Mouse (Mus musculus) fibroblast of lung, adult 2 months (primary cell): ENCODE measurements around the gene Gm20388.

Experiments used
- DNase-seq: peaks from one replicate; pipeline ENCODE4 v3.0.0-alpha.2; 2011; ENCODE audit warnings: low read depth

The Gm20388 gene

DNA sequence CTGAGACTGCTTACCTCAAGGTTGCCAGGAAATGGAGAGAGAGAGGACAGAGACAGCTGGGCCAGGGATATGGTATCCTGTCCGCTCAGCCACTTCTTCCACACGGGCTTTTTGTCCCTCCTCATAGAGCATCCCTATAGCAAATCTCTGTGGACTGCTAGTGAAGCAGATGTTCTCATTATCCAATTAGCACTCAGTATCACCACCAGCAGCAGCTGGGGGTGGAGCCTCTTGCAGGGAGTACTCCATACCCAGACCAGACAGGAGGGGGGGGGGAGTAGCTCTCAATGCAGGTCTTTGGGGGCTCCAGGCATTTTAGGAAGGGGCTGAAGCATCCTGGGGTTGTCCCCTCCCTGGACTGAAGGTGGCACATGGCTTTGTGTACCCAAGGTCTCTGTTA is 2139.3 kb downstream of the Gm20388 start:
- no peak for DNase-seq

DNA sequence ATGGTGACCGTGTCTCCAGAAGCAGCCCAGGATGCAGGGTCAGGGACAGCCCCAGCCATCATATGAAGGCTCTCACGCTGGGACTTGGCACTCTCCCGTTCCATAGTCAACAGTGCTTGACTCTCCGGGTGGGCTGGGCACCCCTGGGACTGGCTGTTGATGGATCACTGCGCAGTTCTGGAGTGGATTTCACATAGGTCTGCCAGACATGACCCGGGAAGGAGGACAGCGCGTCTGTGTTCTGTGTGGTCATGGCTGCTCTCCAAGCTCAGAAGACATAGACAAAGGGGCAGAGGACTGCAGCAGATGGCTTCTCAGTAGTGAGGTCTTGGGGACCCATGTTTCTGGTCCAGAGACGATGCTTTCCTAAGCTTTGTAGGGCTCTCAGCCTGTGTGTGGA is 2140.0 kb downstream of the Gm20388 start:
- DNase-seq: no peak

DNA sequence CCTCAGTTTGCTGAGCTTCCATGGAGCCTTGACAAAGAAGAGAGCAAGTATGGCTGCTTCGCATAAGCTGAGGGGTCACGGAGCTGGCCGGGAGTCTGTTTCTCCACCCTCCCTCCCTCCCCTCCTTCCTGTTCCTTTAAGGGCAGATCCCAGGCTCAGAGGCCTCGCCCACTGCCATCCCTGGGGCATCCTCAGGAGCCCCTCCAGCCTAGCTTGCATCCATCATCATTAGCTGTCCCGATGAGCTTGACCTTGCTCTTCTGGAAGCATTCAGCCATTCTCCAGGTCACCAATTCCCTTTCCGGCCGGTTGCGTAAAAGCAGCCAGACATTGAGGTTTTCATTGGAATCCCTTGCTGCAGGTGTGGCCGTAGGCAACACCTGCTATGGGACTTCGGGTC is 2144.7 kb downstream of the Gm20388 start:
- DNase-seq: no peak

DNA sequence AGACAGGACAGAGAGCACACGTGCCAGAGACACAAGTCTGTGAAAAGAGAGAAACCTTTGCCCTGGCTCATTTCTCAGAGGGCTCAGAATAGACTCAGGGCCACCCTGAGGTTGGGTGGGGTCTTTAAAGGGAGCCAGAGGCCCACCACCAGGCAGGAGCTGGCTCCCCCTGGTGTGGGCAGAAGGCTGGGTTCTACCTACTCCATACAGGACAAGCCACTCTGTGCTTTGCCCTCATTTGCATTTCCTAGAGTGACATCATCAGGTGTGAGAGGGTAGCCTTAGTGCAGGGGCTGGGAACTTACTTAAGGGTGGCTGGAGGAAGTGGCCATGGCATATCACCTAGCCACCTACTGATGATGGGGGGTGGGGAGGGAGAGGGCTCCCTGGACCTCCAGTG is 2145.5 kb downstream of the Gm20388 start:
- no peak for DNase-seq

DNA sequence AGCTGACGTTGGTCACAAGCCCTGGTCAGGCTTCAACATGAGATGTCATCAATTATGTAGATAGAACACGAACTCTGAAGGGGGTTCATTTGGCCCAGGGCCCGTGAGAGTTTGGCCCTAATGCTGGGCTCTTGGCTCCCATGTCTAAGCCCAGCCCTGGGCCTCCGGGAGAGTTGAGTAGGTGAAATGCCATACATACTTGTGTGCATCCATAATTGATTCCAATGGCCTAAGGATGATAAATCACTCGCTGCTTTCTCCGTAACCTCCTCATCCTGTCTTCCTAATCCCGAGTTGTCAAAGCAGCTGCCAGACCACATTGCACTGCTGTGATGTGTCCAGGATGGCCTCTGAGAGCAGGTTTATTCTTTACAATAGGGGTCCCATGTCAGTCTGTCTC is 2146.2 kb downstream of the Gm20388 start:
- DNase-seq: no peak

DNA sequence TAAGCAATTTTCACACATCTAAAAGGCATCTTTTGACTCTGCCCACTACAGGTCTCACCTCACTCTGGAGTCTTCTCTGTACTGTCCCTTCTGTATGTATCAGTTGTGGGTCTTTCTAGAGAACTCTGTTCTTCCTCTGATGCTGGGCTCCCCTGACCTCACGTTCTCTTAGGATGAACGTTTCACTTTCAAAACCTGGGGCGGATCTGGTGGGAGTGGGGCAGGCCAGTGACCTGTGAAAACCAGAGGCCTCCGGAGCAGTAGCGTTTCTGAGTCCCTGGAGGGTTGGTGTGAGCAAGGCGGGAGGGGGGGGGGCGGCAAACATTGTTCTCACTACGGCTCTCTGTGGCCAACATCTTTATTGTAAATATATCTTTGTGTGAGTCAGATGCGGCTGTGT is 2147.9 kb downstream of the Gm20388 start:
- DNase-seq: no peak

DNA sequence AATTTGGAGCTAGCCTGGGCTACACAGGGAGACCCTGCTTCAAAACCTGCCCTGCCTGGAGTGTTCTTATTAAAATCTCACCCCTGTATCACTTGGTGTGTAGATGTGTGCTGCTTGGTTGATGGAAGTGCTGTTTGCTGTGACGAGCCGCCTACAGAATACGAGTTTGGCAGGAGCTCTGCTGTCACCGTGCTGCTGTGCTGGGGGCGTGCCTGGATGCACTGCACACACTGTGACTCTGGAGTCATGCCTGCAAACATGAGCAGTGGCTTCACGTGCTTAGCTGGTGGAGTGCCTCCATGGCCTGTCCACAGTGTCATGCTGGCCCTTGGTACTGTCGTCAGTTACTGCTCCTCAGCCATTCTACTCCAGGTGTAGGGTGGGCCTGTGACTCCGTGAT is 2148.3 kb downstream of the Gm20388 start:
- DNase-seq: no peak

DNA sequence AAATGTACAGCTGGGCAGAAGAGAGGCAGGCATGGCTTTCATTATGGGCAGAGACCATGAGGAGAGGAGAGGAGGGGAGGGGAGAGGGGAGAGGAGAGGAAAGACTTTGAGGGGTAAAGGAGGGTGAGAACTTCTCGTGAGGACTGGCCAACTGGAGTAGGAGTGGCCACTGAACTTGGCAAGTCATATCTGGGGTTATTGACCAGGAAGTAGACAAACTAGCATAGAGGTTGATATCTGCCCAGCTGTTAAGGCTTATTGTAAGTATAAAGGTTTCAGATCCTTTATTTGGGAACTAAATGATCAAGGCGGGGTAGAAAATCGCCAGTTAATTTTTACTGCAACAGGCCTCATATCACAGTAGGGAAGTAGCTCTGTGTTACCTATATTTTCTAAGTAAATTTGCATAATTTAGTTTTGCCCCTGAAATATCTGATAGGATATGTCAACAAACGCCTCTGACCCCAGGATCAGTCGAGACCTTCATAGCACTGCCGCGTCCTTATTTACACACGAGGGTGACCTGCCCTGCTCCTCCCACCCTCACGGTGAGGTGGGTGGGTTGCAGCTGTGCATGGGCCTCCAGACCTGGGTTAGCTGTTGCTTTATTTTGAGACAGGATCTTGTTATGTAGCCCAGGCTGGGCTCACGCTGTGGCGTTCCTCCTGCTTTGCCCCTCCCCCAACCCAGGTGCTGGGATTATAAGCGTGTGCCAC is 2152.0 kb downstream of the Gm20388 start:
- no peak for DNase-seq

DNA sequence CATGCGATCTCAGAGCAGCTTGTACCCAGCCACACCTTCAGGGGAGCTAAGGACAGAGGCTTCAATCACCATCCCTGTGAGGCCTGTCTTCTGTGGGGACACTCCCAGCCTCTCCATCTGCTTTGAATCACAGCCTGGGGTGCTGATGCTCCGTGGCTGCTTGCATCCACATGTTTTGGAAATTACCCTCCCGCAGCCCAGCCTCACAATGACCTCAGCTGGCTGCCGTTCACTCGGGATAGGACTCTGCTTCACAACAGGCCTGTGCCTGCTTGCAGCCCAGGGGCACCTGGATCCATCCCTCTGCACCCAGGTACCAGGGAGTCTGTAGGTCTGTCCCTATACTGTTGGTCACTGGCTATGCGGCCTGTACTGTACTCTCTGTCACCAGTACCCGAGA is 2153.7 kb downstream of the Gm20388 start:
- DNase-seq: no peak

DNA sequence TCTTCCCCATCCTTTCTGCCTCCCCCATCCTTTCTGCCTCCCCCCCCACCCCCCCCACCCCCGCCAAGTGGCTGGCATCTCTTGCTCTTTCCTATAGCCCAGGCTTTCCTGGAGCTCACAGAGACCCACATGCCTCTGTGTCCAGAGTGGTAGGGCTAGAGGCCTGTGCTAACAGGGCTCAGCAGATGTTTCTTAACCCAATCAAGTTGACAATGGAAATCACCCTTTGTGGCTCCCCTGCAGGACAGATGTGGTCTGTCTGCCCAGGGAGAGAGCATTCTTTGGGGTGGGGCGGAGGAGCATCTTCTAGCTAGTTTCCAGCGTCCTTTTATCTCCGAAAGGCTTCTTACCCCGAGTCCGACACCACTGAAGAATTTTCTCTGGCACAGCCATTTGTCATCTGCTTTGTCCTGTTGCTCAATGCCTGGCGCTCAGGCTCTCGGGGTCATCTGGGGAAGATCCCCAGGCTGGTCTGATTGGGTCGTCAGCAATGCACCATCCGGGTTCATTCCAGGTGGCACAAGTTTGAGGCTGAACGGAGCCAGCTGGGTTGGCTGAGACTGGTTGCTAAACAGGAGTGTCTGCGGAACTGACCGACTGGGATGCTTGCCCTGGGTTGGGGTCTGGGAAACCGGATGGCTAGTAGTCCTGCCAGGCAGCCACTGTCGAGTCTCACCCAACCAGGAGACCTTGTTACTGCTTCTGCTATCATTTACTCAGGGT is 2157.3 kb downstream of the Gm20388 start:
- no peak for DNase-seq

DNA sequence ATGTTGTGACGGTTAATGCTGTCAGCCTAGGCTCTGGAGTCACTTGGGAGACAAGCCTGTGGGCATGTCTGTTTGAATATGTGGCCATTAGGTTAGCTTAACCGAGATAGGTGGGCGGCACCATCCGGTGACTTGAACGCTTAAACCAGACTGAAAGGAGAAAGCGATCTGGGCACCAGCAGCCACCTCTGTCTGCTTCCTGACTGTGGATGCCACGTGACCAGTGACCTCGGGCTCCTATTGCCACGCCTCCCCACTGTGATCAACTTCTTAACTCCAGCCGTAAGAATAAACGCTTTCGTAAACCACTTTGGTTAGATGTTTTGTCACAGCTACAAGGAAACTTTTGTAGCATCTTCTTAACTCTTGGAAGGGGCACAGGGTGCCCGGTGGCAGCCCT is 2158.0 kb downstream of the Gm20388 start:
- no peak for DNase-seq

DNA sequence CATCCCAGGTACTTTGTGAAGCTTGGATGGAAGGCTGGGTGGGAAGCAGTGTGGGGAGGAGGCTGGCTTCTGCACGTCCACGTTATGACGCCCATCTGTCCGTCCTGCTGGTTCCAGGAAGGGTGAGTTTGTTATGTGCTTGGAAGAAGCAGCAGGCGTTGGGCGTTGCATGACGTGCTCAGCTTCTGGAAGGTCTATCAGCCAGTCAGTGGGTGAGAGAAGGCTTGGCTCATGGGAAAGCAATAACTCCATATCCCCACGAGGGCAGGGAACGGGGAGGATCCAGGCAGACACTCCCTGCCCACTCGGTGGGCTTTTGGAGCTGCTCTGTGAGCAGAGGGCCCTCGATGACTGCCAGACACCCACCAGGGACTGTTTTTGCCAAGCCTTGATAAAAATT is 2158.6 kb downstream of the Gm20388 start:
- DNase-seq: no peak

DNA sequence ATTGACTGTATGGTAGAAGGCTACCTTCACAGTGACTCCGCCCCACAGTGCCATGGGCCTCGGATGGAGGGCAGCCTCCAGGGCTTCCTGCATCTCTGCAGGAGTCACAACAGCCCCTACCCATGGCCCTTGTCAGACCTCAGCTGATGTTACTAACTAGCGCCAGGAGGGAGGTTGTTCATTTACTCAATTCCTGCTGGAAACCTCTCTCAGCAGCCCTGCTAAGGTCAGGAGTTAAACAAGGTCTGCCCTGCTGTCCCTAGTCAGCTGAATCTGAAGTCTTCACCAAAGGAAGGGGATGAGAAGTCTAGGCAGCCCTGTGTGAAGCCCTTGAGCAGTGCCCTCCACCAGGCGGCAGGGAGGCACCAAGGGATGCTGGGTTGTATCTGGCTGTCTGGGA is 2160.6 kb downstream of the Gm20388 start:
- no peak for DNase-seq

DNA sequence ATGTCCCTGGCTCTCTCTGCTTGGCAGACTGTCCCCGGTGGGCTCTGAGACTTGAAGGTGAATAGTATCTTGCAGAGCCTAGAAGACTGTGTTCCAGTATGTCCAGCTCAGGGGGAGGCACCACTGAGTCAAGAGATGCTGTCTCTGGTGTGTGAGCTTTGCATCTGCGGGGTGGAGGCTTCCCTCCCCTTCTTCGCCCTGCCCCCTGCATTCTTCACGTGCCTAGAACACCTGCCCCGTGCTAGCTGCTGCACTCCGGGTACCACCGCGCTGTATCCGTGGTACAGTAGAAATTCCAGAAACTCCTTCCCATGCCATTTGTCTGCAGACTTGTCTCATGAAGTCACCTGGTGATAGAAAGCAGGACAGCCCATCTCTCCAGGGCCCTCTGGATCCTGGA is 2163.3 kb downstream of the Gm20388 start:
- DNase-seq: no peak

DNA sequence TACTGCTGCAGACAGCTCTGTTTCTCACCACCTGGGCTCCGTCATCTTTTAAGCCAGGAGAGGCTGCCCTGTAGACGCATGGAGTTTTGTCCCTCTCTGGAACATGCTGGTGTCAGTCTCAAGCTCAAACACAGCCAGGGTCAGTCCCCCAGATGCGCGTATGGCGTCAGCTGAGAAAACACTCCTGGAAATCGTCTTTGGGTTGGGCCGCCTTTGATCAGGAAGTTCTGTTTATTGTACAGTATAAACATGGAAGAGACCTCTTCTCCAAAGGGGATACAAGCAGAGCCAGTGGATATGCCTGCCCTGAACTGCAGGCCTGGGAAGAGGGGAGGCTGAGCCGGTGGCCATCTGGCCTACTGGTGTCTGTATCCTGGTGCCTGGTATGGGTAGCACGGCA is 2163.8 kb downstream of the Gm20388 start:
- DNase-seq: no peak

DNA sequence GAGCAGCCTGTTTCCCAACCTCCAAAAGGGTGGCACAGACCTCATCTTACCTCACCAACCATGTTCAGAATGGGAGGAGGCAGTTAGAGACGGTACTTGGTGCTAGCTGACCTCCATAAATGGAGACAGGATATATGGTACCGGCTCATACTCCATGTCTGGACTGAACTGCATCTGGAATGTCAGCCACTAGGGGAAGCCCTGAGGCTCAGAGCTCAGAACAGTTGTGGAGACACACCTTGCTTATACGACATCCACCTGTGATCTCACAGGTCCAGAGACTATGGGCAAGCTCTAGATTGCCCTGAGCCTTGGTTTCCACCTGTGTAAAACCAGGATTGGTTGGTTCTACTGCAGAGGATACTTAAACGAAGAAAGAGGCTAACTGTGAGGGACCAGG is 2164.3 kb downstream of the Gm20388 start:
- DNase-seq: no peak

DNA sequence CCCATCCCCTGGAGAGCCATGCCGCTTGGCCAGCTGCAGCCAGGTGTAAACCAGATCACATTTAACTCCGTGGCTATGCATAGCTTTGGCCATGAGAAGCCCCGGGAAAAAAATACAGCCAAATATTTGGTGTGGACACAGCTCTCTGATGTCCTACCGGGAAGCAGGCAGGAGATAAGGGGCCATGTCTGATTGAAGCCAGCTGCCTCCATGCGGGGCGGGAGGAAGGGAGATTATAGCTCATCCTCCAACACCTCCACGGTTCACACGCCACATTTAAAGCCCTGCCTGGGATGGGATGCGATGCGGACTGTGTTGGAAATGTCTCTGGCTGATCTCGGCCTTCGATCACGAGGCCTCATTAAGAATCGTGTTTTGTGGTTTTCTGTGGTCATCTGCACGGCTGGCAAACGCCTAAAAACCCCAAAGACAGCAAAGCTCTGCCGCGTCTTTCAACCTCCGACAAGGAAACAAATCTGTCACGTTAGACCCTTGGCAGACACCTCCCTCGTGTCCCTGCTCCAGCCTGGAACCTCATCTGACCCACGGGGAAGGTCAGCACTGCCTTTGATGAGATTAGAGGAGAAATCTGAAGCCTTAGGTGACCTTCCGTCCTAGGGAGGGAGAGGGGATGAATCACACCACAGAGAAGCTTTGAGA is 2165.7 kb downstream of the Gm20388 start:
- no peak for DNase-seq

DNA sequence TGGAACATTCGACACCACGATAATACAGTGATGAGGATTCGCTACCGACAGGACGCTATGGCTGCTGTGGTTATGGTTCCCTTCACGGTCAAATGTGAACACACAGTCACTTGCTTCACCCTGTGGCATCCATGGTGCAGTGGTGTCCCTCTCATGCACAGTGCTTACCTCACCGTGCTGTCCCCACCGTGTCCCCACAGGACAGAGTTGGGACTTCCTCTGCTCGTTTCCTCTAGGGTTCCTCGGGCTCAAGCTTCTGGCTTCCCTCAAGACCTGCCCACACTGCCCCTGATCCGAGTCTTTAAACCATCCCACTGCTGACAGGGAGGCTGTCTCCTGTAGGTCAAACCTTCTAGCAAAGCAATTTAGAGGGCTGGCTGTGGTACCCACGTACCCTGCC is 2167.7 kb downstream of the Gm20388 start:
- DNase-seq: no peak

DNA sequence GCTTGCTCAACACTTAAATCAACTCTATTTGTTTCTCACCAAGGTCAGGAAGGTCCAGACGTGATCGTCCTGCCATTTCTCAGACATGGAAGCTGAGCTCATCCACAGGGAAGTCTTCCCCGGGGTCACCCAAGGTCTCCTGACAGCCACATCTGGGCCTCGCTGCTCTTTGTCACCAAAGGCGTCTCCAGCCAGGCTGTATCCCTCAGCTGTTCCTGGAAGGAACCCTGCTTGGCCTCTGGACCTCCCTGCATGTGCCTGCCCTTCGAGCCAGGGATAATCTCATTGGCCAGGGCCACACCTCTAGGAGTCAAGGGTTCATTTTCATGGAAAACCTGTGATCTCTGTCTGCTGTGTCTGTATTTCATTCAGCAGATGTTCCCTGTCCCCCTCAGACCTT is 2168.5 kb downstream of the Gm20388 start:
- no peak for DNase-seq

DNA sequence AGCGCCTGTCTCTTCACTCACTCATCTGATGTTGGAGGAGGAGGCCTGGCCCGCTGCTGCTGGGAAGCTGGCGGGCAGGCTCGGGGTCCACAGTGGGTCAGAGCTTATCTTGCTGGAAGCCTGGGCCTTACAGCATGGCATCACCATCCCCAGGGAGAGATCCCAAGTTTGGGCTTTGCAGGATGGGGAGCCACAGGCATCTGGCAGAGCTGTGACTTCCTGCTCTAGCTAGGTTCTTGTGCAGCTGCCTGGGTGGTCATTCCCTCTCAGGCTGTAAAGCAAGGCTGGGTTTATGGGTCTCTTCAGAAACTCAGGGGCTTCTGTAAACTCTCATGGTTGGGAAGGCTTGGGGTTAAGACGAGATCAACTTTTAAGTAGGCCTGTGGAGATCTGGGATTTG is 2169.7 kb downstream of the Gm20388 start:
- DNase-seq: no peak

DNA sequence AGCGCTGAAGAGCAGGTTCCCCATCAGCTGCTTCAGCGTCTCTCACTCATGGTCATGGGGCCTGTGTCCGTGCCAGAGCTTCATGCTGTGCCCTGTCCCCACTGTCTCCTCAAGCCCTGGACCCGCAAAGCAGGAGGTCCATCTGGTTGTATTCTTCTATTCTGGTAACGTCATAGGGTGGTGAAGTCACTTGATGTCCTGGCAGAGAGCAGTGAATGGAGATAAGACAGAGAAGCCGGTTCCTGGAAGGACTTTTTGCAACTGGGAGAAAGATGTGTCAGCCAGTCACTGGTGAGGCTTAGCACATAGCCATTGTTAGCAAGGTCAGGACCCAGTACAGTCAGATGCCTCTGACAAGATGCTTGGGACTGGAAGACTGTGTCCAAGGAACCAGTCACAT is 2172.8 kb downstream of the Gm20388 start:
- no peak for DNase-seq

DNA sequence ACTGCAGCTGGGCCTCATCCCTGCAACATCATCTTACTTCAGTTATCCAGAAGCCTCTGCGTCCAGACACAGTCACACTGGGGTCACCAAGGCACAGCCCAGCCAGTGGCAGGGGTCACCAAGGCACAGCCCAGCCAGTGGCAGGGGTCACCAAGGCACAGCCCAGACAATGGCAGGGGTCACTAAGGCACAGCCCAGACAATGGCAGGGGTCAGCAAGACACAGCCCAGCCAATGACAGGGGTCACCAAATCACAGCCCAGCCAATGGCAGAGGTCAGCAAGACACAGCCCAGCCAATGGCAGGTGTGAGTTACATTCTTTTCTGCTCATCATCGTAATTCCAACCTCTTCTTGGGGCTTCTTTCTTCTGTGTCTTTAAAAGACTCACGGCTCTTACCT is 2173.5 kb downstream of the Gm20388 start:
- no peak for DNase-seq

DNA sequence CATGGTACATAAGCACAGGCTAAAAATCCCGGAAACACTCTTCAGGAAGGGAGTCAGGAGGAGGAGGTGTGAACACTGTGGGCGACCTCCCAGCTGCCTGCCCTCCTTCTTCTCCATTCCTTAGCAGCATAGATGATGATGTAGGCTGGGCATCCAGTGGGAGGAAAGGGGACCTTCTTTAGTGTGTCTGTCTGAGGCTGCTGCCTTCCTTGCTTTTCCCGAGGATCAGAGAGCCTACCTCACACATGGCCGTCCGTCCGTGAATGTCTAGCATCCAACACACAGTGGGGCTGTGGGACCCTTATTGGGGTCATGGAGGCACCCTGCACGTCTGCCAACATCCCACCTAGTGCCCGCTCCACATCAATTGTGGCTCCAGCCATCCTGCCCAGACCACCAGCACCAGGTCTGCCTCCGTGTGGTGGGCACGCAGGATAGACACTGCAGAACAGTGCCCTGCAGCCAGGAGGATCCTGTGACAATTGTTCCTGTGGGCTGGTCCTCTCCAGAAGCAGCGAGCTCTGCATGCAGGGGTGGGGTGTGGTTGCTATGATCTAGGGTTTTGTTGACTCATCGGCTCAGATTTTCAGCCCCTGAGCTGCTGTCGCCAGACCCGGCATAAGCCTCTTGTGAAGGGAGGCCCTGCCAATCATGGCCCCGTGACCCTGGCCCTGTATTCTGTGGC is 2174.2 kb downstream of the Gm20388 start:
- DNase-seq: no peak
